Mouse (Mus musculus) thymus, adult 2 months (tissue): ENCODE data around the gene 1700015F17Rik.

Source experiments
- CTCF ChIP-seq: fragments of 200-500 bp; IDR thresholded peaks from 2 replicates; pipeline ENCODE4 v1.5.1; 2012; ENCODE audit warnings: mild to moderate bottlenecking, control low read depth, low read length, moderate library complexity, borderline replicate concordance; ENCODE audit not compliant: control insufficient read depth, poor library complexity, insufficient read depth; ENCODE audit errors: extremely low read depth
- POLR2A ChIP-seq: fragments of 200-500 bp; IDR thresholded peaks from 2 replicates; pipeline ENCODE4 v1.6.1; 2012; ENCODE audit warnings: mild to moderate bottlenecking, low read length, control low read depth, moderate library complexity; ENCODE audit not compliant: control insufficient read depth, poor library complexity, insufficient read depth; ENCODE audit errors: extremely low read depth

- no peak for TF ChIP-seq CTCF
- no peak for TF ChIP-seq POLR2A
Observed at GRCm38 (mm10) chr5:5419992-5420455, 58.9 kb downstream of the 1700015F17Rik start, which contains the start of gene Cdk14.
